Mouse (Mus musculus) natural killer cell, adult 2 months (primary cell): ENCODE results near the gene Pde6d.
"Not testable (repeated sequence)": the region's sequence is repeated elsewhere in the genome, so short reads cannot be mapped to it uniquely, and the experiment has no call there.

Experiments
- DNase-seq, 2 experiments: peaks; one replicate each; pipeline ENCODE4 v3.0.0; 2022; ENCODE audit warnings: low spot score in 2 of 2

Gene Pde6d

DNA sequence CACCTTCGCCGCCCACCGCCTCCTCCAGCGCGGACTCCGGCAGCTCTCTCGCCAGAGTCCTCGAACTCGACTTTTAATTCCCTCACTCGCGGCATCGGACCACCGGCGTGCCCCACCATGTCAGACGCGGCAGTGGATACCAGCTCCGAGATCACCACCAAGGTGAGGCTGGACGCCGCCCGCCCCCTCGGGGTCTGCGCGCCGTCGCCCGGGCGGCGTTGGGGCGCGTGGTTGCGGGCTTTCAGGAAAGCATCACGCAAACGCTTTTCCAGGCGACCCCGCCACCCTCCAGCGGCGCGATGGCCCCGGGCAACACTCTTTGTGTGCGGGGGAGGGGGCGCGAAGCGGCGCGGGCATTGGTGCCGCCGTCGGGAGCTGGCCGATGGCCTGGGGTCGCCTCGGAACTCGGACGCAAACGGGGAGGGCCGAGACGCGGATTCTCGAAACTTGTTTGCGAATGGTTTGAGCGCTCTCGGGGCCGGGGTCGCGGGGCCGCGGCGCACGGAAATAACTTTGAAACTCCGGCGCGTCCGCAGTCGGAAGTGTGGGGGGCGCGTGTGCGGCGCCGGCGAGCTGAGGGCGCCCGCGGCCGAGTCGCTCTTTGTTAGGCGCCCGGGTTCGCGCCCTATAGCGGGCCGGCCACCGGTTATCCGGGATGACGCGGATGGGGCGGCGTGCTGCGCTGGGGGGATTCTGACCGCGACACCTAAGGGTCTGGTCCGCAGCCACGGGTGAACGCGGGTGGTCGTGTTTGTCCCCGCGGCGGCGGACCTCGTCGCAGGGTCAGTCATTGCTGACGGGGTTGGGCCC lies 55.4 kb downstream of the Pde6d start:
- DNase-seq = no peak

DNA sequence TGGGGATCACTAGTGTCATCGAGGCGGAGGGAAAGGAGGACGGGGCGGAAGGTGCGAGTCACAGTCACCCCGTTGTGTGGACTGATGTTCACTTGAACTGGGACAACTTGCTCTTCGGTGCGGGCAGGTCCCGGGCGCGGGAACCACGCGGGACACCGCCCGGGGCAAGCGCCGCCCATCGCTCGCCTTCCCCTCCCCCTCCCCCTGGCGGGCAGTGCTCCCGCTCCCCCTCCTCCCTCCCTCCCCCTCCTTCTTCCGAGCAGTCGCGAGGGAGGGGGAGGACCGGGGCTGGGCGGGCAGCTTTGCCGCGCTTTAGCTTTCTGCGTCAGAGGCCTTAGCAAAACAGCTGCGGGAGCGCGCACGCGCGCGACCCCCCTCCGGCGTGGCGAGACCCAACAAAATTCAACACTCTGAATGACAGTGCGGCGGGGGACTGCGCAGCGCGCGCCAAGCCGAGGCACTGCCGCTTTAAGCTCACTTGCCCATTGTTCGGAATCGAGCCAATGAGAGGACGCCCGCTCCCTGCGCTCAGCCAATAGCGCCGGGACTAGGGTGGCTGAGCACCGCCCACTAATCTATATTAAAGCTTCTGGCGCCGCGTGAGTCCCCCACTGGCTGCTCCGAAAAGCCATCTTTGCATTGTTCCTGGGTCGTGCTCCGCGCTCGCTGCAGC lies 56.2 kb downstream of the Pde6d start, which contains the start of gene Ptma:
Gene Ptma, plus strand, starts transcription at position 611 of the 673 bp plus-strand sequence.
- peak; percentile 98 to 99 for DNase-seq

DNA sequence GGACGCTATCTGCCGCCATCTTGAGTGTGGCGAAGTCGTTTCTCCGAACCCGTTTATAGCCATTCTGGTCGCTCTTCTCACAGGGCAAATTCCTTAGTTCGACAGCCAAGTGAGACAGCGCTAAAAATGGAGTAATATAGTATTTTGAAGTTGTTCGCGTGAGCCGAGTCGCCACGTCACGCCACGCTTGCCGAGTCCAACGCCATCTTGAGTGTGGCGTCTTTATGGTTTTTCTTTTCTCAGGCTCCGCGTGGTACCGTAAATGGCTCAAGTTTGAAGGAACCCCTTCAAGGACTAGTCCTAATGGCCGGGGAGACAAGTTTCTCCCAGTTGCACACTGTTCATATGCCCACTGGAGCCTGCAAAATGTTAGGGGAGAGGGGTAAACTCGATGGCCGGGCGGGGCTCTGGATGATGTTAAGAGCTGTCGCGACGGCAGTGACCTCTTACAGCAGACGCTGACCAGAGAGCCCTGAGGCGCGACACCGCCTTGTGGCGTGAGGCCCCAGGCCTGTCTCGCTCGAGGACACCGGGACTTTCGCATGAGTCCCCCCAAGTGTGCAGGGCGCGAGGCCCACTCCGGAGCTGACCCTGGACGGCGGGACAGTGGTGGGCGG lies 56.8 kb downstream of the Pde6d start:
- DNase-seq = peak; percentile 86 to 90

DNA sequence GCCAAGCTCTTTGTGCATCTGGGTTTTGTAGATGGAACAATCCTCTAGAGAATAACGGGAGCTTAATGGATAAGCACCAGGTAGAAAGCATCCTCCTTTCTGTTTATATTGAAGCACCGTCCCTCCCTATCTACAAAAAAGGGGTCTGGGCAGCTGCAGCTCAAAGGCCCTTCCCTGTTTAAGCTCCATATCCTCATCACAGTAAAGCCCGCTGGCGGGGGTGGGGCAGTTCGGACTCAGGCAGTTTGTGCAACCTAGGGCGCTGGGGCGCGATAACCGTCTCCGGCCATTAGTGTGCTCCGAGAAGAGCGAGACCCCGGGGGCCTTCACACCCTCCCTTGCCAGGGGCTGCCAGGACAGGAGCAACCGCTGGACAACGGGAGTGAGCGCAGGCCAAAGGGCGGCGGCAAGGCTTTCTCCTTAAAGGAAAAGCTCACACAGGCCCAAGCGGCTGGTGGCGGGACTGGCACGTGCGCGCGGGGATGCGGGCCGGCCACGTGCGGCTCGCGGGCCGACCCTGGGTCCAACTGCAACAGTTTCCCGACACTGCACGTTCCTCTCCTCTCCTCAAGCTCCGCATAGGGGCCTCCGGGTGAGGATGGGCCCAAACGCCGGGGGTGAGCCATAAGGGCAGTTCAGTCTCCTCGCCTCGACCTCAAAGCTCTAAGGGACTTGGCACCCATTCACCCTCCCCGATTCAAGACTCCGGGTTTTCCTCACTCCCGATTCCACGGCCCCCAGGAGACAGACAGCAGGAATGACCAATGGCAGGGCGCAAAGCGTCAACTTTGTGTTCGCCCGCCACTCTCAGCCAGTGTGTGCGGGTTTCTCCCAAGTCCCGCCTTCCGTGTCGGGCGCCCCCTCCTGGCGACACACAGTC lies 57.6 kb downstream of the Pde6d start:
- peak; percentile 99 for DNase-seq

DNA sequence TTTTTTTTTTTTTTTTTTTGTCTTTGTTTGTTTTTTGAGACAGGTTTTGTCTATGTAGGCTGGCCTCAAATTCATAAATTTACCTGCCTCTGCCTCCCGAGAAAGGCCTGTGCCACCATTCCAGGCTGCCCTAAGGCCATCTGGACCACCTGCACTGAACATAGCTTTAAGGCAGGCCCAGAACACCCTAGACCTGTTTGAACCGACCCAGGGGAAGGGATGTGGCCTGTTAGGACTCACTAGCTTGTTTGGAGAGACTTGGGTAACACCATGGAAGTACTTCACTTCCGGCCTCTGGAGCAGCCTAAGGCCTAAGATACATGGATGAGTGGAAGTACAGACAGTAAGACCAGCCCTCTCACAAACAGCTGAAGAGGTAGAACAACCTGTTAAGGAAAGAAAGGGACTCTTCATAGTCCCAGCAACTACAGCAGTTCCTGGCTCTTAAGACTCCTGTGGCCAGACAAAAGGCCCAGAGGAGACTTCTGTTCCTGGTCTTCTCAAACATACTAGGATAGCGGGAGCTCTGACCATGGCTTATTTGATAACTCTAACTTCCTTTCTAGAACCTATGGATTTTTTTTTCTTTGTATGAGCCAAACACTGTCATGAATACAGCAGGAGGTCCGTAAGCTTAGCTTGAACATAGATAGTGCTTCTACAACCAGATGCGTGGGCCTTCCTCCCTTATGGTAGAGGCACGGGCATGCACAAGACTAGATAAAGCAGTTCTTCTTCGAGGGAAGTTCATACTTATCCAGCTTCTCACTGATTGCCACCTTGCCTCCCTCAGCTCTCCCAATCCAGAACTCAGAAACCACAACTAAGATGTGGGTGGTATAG lies 58.4 kb downstream of the Pde6d start:
- DNase-seq = no peak

DNA sequence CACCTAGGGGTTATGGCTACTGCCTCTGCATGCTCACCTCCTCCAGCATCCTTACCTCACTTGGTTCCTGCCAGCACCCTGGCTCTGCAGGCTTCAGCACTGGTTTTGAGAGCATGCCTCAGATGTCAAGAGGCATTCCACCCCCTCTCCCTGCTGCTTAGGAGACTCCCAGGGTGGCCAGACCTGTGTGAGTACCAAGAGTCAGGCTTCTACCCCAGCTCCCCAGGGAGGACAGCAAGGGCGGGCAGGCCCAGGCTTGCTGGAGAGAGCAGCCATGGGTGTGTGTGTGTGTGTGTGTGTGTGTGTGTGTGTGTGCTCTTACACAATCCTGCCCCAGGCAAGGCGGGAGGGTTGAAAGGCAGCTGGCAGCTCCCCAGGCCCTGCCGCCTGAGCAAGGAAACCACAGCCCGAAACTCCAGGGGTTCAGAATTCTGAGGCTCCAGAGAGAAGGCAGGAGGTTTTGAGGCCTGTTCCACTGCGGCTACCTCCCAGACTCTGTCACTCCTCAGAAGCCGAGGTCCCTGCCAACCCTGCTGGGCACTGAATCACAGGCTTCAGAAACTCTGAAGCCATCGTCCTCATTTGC lies 60.0 kb downstream of the Pde6d start:
- DNase-seq = no peak

DNA sequence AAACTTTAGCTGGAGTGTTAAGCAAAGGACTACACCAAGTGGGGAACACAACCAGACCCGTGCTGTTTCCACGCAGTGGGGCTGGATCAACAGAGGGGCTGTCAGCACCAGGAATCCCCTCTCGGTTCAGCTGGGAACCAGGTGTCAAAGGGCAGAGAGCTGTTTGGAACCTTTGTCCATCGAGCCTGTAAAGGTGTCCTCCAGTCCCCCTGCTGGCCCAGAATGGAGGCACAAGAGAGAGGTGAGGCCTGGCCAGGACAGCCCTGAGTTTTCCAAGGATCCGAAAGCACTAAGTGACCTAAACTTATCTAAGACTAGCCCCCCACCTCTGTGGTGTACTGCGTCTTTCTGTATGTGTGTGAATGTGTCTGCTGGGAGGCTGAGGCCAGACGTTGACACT lies 62.1 kb downstream of the Pde6d start:
- no peak for DNase-seq

DNA sequence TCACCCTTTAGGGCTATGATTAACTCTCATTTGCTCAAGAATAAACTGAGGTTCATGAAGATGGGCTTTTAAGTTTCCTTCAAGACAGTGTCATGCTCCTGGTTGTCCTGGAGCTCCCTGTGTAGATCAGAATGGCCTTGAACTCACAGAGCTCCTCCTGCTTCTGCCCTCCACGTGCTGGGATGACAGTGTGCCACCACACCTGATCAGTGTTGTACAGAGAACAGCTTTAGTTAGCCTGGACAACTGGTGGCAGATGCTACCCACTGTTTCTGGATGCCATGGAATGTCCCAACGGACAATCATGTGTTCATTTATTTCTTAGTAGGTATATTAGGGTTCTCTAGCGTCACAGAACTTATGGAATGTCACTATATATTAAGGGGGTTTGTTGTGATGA lies 65.4 kb downstream of the Pde6d start:
- DNase-seq = no peak

DNA sequence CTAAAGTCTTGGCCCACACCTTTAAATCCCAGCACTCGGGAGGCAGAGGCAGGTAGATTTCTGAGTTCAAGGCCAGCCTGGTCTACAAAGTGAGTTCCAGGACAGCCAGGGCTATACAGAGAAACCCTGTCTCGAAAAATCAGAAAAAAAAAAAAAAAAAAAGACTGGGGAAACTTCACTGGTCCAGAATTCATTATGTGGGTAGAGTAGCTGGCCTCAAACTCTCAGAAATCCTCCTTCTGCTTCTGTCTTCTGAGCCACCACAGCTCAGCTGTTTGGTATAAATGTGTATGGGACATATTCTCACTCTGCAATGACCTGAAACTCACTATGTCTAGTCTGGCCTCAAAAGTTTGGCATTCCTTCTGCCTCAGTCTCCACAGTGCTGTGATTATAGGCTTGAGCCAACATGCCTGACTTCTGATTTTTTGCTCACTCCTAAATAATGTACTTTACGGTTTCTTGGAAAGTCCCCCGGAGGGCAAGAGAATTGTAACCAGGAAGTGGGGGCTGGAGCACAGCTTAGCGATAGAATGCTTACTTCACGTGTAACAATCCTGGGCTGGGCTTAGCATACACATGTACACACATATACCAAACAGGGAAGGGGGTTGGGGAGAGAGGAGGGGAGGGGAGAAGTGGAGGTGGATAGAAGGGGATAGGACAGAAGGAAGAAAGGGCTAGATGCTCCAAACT lies 66.6 kb downstream of the Pde6d start:
- no peak for DNase-seq

DNA sequence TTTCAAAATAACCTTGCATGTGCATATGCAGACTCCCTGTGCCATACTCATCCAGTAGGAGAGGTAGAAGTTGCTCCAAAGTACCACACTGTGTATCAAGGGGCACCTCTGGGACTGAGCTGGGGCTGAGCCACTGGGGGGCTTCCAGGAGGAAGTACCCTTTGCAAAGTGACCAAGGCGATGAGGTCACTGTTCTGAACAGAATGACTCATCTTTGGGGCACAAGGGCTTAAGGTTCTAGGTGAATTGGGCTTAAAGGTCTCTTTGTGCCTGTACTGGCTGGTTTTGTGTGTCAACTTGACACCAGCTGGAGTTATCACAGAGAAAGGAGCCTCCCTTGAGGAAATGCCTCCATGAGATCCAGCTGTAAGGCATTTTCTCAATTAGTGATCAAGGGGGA lies 69.4 kb downstream of the Pde6d start:
- not testable (repeated sequence) for DNase-seq

DNA sequence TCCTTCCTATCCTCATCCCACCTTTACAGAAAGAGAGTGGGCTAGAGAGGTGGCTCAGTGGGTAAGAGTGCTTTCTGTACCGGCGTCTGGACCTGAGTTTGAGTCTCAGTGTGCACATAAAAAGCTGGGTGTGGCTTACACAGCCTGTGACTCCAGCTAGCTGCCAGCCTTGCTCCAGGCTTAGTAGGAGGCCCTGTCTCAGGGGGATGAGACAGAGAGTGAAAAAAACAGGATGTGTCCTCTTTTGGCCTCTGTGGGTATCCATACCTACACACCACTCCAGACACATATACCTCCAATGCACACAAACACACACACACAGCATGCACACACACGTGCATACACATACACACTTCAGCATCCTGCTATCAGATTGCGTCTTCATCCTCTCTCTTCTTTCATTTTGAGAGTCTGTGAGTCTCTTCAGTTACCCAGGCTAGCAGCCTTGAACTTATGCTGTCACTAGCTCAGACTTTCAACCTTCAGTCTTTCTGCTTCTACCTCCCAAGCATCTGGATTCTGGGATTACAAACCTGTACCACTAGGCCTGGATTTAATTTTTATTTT lies 70.2 kb downstream of the Pde6d start:
- DNase-seq = no peak

DNA sequence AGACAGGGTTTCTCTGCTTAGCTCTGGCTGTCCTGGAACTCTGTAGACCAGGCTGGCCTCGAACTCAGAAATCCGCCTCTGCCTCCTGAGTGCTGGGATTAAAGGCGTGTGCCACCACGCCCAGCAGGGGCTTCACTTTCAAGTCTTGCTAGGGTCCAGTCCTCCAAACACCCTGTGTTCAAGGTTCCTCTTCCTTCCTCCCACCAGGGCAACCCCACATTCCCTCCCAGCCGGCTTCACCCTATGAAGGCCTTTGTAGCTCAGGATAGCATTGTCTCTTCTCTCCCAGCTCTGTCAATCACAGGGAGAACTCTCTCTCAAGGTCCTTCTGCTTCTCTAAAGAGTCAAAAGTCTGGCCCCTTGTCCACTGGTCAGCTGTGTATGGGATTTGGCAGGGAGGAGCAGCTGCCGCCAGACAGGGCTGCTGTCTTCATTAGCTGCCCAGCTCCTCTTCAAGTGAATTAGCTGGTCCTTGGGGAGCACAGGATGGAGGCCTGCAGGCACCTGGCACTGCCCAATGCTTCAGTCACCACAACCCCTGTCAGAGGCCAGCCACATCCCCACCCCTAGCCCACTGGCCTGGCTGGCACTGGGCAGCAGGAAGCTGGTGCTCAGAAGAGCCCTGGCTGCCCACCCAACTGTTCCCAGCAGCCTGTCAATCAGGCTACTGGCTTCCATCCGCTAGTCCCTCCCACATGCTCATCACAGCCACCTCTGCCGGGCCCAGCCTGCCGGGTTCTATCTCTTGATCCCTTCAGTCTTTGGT lies 71.6 kb downstream of the Pde6d start:
- no peak for DNase-seq

DNA sequence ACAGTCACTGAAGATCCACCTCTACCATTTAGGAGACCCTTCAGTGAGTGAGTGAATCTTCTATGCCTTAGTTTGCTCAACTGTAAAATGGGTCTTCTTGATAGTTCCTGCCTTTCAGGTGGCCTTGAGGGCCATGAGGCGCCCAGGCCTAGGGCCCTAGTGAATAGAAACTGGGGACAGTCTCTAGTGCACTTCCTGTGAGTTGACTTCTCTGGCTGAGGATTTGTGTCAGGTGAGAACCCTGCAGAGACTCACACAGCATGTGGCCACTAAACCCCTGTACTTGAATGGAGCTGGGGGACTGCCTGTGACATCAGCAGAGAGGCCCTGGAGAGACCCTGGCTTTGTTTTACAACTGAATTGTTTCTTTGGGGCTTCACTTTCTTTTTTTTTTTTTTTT lies 72.2 kb downstream of the Pde6d start:
- DNase-seq = no peak

DNA sequence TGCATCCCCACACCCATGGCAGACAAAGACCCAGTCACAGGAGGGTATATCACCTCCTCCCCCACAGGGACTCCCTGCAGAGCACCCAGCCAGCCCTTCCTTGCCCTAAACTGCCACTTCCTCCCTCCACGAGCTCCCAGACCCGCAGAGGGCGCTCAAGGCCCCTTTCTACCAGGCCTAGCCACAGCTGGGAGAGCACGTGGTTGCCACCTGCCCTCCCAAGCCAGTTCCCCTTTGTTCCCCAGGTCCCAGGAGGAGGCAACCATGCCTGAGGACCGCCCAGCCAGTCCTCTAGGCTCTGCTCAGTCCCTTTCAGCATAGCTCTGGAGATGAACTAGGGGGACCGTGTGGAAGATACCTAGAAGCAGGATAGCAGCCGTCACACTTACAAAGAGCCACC lies 73.0 kb downstream of the Pde6d start:
- peak; percentile 80 to 92 for DNase-seq

DNA sequence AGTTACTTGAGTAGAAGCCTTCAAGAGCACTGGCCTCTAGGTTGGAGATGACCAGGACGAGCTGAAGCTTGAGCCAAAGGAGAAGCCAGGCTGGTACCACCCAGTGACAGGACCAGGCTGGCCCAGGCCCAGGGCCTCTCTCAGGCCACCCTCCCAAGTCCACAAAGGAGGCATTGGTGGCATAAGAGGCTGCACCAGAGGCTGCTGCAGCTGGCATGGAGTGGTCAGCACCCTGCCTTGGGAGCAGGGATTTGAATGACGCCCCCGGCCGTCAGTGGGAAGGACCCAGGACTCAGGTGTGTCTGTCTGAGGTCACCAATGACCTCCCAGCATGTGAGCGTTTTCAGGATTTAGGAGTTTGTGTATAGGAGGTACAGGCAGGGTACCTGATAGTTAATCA lies 74.6 kb downstream of the Pde6d start:
- DNase-seq = no peak

DNA sequence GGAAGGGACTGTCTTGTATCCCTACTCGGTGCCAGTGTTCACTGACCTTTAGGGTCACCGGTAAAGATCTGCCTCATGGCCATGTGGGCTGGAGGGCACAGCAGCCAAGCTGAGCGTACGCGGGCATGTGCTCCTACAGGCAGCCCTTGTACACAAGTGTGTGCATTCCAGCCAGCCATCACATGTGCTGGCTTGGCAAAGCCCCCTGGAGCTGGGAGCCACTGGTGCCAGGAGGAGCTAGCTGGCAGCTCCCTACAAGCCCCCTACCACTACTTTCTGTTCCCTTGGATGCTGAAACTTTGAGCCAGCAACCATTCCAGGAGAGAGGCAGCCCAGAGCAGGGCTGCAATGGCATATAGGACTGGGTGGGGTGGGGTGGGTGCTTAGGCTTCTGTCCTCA lies 76.0 kb downstream of the Pde6d start:
- no peak for DNase-seq

DNA sequence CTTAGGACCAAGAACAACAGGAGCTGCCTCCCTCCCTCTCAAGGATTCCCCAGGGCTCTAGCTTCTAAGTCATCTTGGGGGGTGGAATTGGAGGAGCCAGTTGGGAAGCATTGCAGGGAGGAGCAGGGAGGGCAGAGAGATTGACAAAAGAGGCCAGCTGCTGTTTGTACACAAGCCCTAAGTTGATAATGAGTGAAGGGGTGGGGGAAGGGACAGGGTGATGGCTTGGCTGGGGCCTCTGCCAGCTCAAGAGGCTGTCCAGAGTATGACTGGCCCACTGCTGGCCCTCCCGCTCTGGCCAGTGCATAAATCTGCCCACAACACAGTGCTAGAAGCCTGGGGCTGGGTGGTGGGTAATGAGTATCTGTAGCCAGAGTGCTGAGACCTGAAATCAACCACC lies 77.0 kb downstream of the Pde6d start:
- DNase-seq = no peak

DNA sequence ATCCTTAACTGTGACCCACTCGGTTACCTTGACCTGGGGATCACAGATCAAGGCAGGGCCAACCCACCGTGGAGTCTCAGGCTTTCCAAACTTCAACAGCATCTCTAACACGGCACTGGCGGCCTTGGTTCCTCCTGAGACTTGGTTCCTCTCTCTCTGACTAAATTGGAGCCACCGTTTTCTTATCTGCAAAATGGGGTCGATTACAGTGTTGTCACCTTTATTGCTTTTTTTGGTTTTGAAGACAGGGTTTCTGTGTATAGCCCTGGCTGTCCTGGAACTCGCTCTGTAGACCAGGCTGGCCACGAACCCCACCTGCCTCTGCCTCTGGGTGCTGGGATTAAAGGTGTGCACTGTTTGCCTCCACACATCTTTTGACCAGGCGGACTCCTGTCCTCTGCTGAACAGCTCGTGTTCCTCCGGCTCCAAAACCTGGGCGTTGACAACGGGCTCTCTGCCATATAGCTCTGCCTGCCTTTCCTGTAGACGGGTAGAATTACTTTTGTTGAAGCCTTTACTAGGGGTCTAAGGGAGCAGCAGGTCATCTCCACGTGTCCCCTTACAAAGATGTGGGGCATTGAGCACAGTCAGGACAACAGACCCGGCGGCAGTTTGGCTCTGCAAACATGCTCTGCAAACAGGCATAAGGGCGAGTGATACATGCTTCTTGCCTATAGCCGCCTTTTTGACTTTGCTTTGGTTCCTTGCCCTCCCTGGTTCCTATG lies 77.6 kb downstream of the Pde6d start:
- DNase-seq = no peak
